Mouse (Mus musculus) liver, postnatal 0 days (tissue): ENCODE data around the gene Tescl. TPM values are rescaled to one million over a fixed set of nuclear protein-coding genes. Genes with fewer than 3 reads are reported as not detected.

ENCODE experiments used
- ATAC-seq: fragments of 200-750 bp; cut with Nextera tagmentation; 2 replicates; pipeline ENCODE4 v1.8.0; 2017; ENCODE audit warnings: mild to moderate bottlenecking, moderate library complexity
- DNase-seq: peaks from one replicate; pipeline ENCODE4 v3.0.0-alpha.2; 2016
- H3K27ac ChIP-seq: fragments of 300-500 bp; sonication (generic); 2 replicates; pipeline ENCODE4 v1.5.1; 2014; ENCODE audit warnings: antibody characterized with exemption, moderate library complexity, mild to moderate bottlenecking, low read depth
- H3K27me3 ChIP-seq: fragments of 300-500 bp; sonication (generic); 2 replicates; pipeline ENCODE4 v1.6.1; 2014; ENCODE audit warnings: low read length, control low read depth, mixed read lengths; ENCODE audit not compliant: insufficient read depth
- H3K36me3 ChIP-seq: fragments of 300-500 bp; sonication (generic); replicated peaks from 2 replicates; pipeline ENCODE4 v1.6.1; 2014; ENCODE audit warnings: mild to moderate bottlenecking, control low read depth, low read length, moderate library complexity, mixed read lengths; ENCODE audit not compliant: insufficient read depth
- H3K4me1 ChIP-seq: fragments of 300-500 bp; sonication (generic); 2 replicates; pipeline ENCODE4 v1.6.1; 2014; ENCODE audit warnings: antibody characterized with exemption, mild to moderate bottlenecking, control low read depth; ENCODE audit not compliant: insufficient read depth
- H3K4me2 ChIP-seq: fragments of 300-500 bp; sonication (generic); 2 replicates; pipeline ENCODE4 v1.6.1; 2014; ENCODE audit warnings: low read depth, mild to moderate bottlenecking, low read length, moderate library complexity, mixed read lengths
- H3K4me3 ChIP-seq: fragments of 300-500 bp; sonication (generic); 2 replicates; pipeline ENCODE4 v1.5.1; 2014; ENCODE audit warnings: low read depth, low read length
- H3K9ac ChIP-seq: fragments of 300-500 bp; sonication (generic); replicated peaks from 2 replicates; pipeline ENCODE4 v1.6.1; 2014; ENCODE audit warnings: mild to moderate bottlenecking, moderate library complexity
- H3K9me3 ChIP-seq: fragments of 300-500 bp; sonication (generic); 2 replicates; pipeline ENCODE4 v1.6.1; 2016; ENCODE audit warnings: mild to moderate bottlenecking, control low read depth, low read length, mixed read lengths
- CTCF ChIP-seq: sonication (generic); IDR thresholded peaks from 2 replicates; pipeline ENCODE4 v1.5.1; 2016; ENCODE audit warnings: antibody characterized with exemption, low read depth
- EP300 ChIP-seq: IDR thresholded peaks from 2 replicates; pipeline ENCODE4 v1.6.1; 2016; ENCODE audit warnings: antibody characterized with exemption, low read depth, mild to moderate bottlenecking
- WGBS: fragments of 180-500 bp; shearing (Covaris S2); extraction: QIAGEN DNeasy Blood & Tissue Kit; methylation state at CpG from one replicate; pipeline ENCODE4 v1.1.7; 2014; ENCODE audit not compliant: insufficient replicate concordance; 5-methylcytosine and 5-hydroxymethylcytosine counted together
- polyA plus RNA-seq: library from polyadenylated mRNA; unstranded; fragments of >200 nt; fragmentation: Nextera tagmentation; extraction: Ambion mirVana; gene quantifications from 2 replicates; pipeline ENCODE4 v1.2.1, GENCODE M21; 2015

Gene Tescl
- polyA plus RNA-seq, 1 experiment from 2014 or later = not detected

- ATAC-seq = no peak
- no peak for DNase-seq
- Histone ChIP-seq H3K27ac (no peak overlapping the region), H3K4me3 (no peak overlapping the region), H3K27me3 (0 out of 2 replicates have a peak, but pooled peaks cover 4% of the 10 kb centered on the region), H3K9me3 (no peaks in the 10 kb centered on the region), H3K36me3 (0 out of 2 replicates have a peak, but pooled peaks cover 2% of the 10 kb centered on the region), H3K9ac (no peak overlapping the region), H3K4me2 (no peak overlapping the region), H3K4me1 (peaks cover 9% of the 10 kb centered on the region)
- TF ChIP-seq EP300 (no peak), CTCF (no peak)
- 92% methylated on average over 7 of the region's 7 CpGs for WGBS
These were observed 38.4 kb downstream of the Tescl start for GRCm38 (mm10) chr7:24295376-24295775.

- Histone ChIP-seq H3K27ac (no peak overlapping the region), H3K4me1 (peaks cover 3% of the 10 kb centered on the region; the same call in 1 of the 2 replicates), H3K9me3 (no peaks in the 10 kb centered on the region), H3K36me3 (0 out of 2 replicates have a peak, but pooled peaks cover 2% of the 10 kb centered on the region), H3K4me3 (no peak overlapping the region), H3K4me2 (no peak overlapping the region), H3K27me3 (0 out of 2 replicates have a peak, but pooled peaks cover 4% of the 10 kb centered on the region), H3K9ac (no peak overlapping the region)
- WGBS = 93% methylated on average over 4 of the region's 4 CpGs
- DNase-seq = no peak
- ATAC-seq = no peak
- TF ChIP-seq CTCF = no peak
- no peak for TF ChIP-seq EP300
These were observed 39.0 kb downstream of the Tescl start for GRCm38 (mm10) chr7:24294763-24295162.

GRCm38 (mm10) chr7:24293061-24293851 lies 40.5 kb downstream of the Tescl start:
- WGBS = 79% methylated on average over 12 of the region's 12 CpGs
- DNase-seq = no peak
- TF ChIP-seq CTCF (no peak), EP300 (no peak)
- H3K36me3 ChIP-seq = 0 out of 2 replicates have a peak, but pooled peaks cover 2% of the 10 kb centered on the region
- H3K4me3 ChIP-seq = no peak overlapping the region
- no peak overlapping the region for H3K27ac ChIP-seq
- H3K4me1 ChIP-seq = no peaks in the 10 kb centered on the region
- no peak overlapping the region for H3K9ac ChIP-seq
- no peak overlapping the region for H3K4me2 ChIP-seq
- ATAC-seq = no peak
- H3K9me3 ChIP-seq = no peaks in the 10 kb centered on the region
- H3K27me3 ChIP-seq = no peaks in the 10 kb centered on the region

- Histone ChIP-seq H3K27ac (no peak overlapping the region), H3K4me1 (no peaks in the 10 kb centered on the region), H3K4me2 (no peak overlapping the region), H3K4me3 (no peak overlapping the region), H3K36me3 (0 out of 2 replicates have a peak, but pooled peaks cover 2% of the 10 kb centered on the region), H3K9ac (no peak overlapping the region), H3K27me3 (no peaks in the 10 kb centered on the region), H3K9me3 (no peaks in the 10 kb centered on the region)
- no peak for TF ChIP-seq EP300
- no peak for TF ChIP-seq CTCF
- 90% methylated on average over 27 of the region's 27 CpGs for WGBS
- DNase-seq = no peak
- ATAC-seq = no peak
These were observed 42.2 kb downstream of the Tescl start for GRCm38 (mm10) chr7:24291387-24292090.

- no peak overlapping the region for H3K9ac ChIP-seq
- no peak overlapping the region for H3K4me3 ChIP-seq
- DNase-seq = no peak
- WGBS = 86% methylated on average over 4 of the region's 4 CpGs
- H3K36me3 ChIP-seq = 0 out of 2 replicates have a peak, but pooled peaks cover 2% of the 10 kb centered on the region
- no peak for ATAC-seq
- no peaks in the 10 kb centered on the region for H3K4me1 ChIP-seq
- no peak overlapping the region for H3K4me2 ChIP-seq
- no peaks in the 10 kb centered on the region for H3K27me3 ChIP-seq
- no peak overlapping the region for H3K27ac ChIP-seq
- TF ChIP-seq EP300 = no peak
- no peak for TF ChIP-seq CTCF
- H3K9me3 ChIP-seq = no peaks in the 10 kb centered on the region
These were observed 43.5 kb downstream of the Tescl start for GRCm38 (mm10) chr7:24290106-24290693.

- Histone ChIP-seq H3K4me1 (no peaks in the 10 kb centered on the region), H3K27ac (no peak overlapping the region), H3K27me3 (no peaks in the 10 kb centered on the region), H3K36me3 (0 out of 2 replicates have a peak, but pooled peaks cover 2% of the 10 kb centered on the region), H3K9ac (no peak overlapping the region), H3K4me3 (no peak overlapping the region), H3K4me2 (no peak overlapping the region), H3K9me3 (no peaks in the 10 kb centered on the region; the same call in 1 of the 2 replicates)
- TF ChIP-seq CTCF (no peak), EP300 (no peak)
- ATAC-seq (no peak), DNase-seq (no peak)
- 85% methylated on average over 6 of the region's 6 CpGs for WGBS
These were observed 45.2 kb downstream of the Tescl start for GRCm38 (mm10) chr7:24288512-24288911.
